8 mouse cellular contexts compared by ENCODE assay signal in genomic region chr1:72535725-72536571, GRCm38 (mm10). TPM values are rescaled to one million over a fixed set of nuclear protein-coding genes. Genes with fewer than 3 reads are reported as not detected.
DNase-seq lines count a peak whose midpoint lies in the region; ATAC-seq lines count a peak whose summit lies in the region.

No protein-coding gene starts in this region.

- no peak overlapping the region for H3K27ac ChIP-seq in embryonic facial prominence, embryonic 11.5 days (replicated peaks; ENCODE audit: low read depth, low read length)
- peak overlapping the region; percentile 85 for H3K27ac ChIP-seq in midbrain, embryonic 15.5 days

- 3% methylated on average over 36 of the region's 36 CpGs for WGBS in embryonic facial prominence, embryonic 11.5 days
- WGBS in midbrain, embryonic 15.5 days = 2% methylated on average over 33 of the region's 36 CpGs

- H3K36me3 ChIP-seq in embryonic facial prominence, embryonic 11.5 days (replicated peaks; ENCODE audit: control insufficient read depth, insufficient read depth, low read depth, low read length) = no peaks in the 10 kb centered on the region
- no peaks in the 10 kb centered on the region for H3K36me3 ChIP-seq in midbrain, embryonic 15.5 days (replicated peaks)

- H3K9me3 ChIP-seq in embryonic facial prominence, embryonic 11.5 days (replicated peaks; ENCODE audit: control insufficient read depth, low read length) = no peaks in the 10 kb centered on the region
- no peaks in the 10 kb centered on the region for H3K9me3 ChIP-seq in midbrain, embryonic 15.5 days

- H3K4me2 ChIP-seq in embryonic facial prominence, embryonic 11.5 days (ENCODE audit: low read depth, low read length) = peak overlapping the region; percentile 57
- H3K4me2 ChIP-seq in midbrain, embryonic 15.5 days = peak overlapping the region; percentile 86

- intact Hi-C loops in gastrocnemius, postnatal 36 days (cut with DNase I) = no loop called here

- 0 out of 2 replicates have a peak overlapping the region, but pooled peaks have one; percentile 6 for H3K9ac ChIP-seq in embryonic facial prominence, embryonic 11.5 days (replicated peaks; ENCODE audit: low read length)
- H3K9ac ChIP-seq in midbrain, embryonic 15.5 days = peak overlapping the region; percentile 86

- DNase-seq in gastrocnemius, postnatal 10 days = peak; percentile 7
- no peak for DNase-seq in gastrocnemius, adult 8-10 months (ENCODE audit: low spot score in 2 of 2)
- peak; percentile 8 for DNase-seq in ES-CJ7 (ENCODE audit: low read depth, low spot score)
- DNase-seq in embryonic facial prominence, embryonic 11.5 days (ENCODE audit: low spot score) = peak; percentile 11
- DNase-seq in layer of hippocampus, adult 18-20 months (ENCODE audit: low spot score in 2 of 2) = peak; percentile 28 to 36
- no peak for DNase-seq in spleen, adult 12 weeks (ENCODE audit: low spot score)
- DNase-seq in gastrocnemius, postnatal 36 days = no peak

- peak; percentile 51; the same call in 1 of the 2 replicates for ATAC-seq in embryonic facial prominence, embryonic 11.5 days (replicated peaks; ENCODE audit: insufficient number of reproducible peaks, low FRiP score, low TSS enrichment, low read depth)
- peak; percentile 77 for ATAC-seq in midbrain, embryonic 15.5 days (replicated peaks)

- H3K4me1 ChIP-seq in embryonic facial prominence, embryonic 11.5 days (ENCODE audit: control insufficient read depth, insufficient read depth, low read length) = peaks cover 3% of the 10 kb centered on the region; the same call in 1 of the 2 replicates
- peaks cover 54% of the 10 kb centered on the region for H3K4me1 ChIP-seq in midbrain, embryonic 15.5 days

- H3K27me3 ChIP-seq in embryonic facial prominence, embryonic 11.5 days (ENCODE audit: control insufficient read depth, insufficient read depth, low read length) = peaks cover 17% of the 10 kb centered on the region
- H3K27me3 ChIP-seq in midbrain, embryonic 15.5 days (replicated peaks) = no peaks in the 10 kb centered on the region

- peak overlapping the region; percentile 24 for H3K4me3 ChIP-seq in embryonic facial prominence, embryonic 11.5 days (ENCODE audit: low read depth, low read length)
- peak overlapping the region; percentile 78 for H3K4me3 ChIP-seq in midbrain, embryonic 15.5 days

RNA-seq across cellular contexts. Expression of gene March4, which starts 0.8 kb away (rescaled TPM):
- under 1 TPM; 0.14 to 0.28 TPM for total RNA-seq in gastrocnemius, postnatal 10 days (2021)
- under 1 TPM; 0.20 to 0.36 (median 0.26) TPM for total RNA-seq in gastrocnemius, adult 8-10 months (2022)
- 0.10 TPM in 1 of 2 replicates, not detected in the other for polyA plus RNA-seq in embryonic facial prominence, embryonic 11.5 days (2014; fragmentation: Nextera tagmentation; extraction: Ambion mirVana)
- total RNA-seq in layer of hippocampus, adult 18-20 months (2021) = 10 to 100 TPM; 15.7 to 17.2 TPM
- 7.7 and 7.9 TPM in 2 replicates for polyA plus RNA-seq in midbrain, embryonic 15.5 days (2015; fragmentation: Nextera tagmentation; extraction: Ambion mirVana)
- under 1 TPM; 0.12 to 0.18 TPM for total RNA-seq in gastrocnemius, postnatal 36 days (2021)

RNA-seq across cellular contexts. Expression of gene Smarcal1, which starts 47.1 kb away (rescaled TPM):
- 10 to 100 TPM; 16.3 to 24.6 TPM for total RNA-seq in gastrocnemius, postnatal 10 days (2021)
- 10 to 100 TPM; 20.0 to 24.0 (median 21.7) TPM for total RNA-seq in gastrocnemius, adult 8-10 months (2022)
- polyA plus RNA-seq in embryonic facial prominence, embryonic 11.5 days (2014; fragmentation: Nextera tagmentation; extraction: Ambion mirVana) = 36.2 and 38.9 TPM in 2 replicates
- 10 to 100 TPM; 60.7 to 63.0 TPM for total RNA-seq in layer of hippocampus, adult 18-20 months (2021)
- 29.6 and 30.9 TPM in 2 replicates for polyA plus RNA-seq in midbrain, embryonic 15.5 days (2015; fragmentation: Nextera tagmentation; extraction: Ambion mirVana)
- 10 to 100 TPM; 19.1 to 20.5 TPM for total RNA-seq in gastrocnemius, postnatal 36 days (2021)

Comparison
In these comparisons a context has a peak if more than half of its experiments do, and no peak if none do; other contexts are left out.
1. DNase-seq: peak in gastrocnemius, postnatal 10 days (single experiment), ES-CJ7 (single experiment), embryonic facial prominence, embryonic 11.5 days (single experiment) and layer of hippocampus, adult 18-20 months (2 of 2); none in gastrocnemius, adult 8-10 months (0 of 2), spleen, adult 12 weeks (single experiment) and gastrocnemius, postnatal 36 days (0 of 2).
2. RNA of gene March4, which starts 0.8 kb away (total RNA-seq): 15.7 to 17.2 TPM in layer of hippocampus, adult 18-20 months; 0.20 to 0.36 TPM in gastrocnemius, adult 8-10 months, 0.14 to 0.28 TPM in gastrocnemius, postnatal 10 days and 0.12 to 0.18 TPM in gastrocnemius, postnatal 36 days; every median in the first group is over 10 times any median in the second.